Mouse (Mus musculus) liver, embryonic 14.5 days (tissue): Measurements from ENCODE around the gene Mrpl45.

ENCODE experiments used
- CTCF ChIP-seq: IDR thresholded peaks from 2 replicates; pipeline ENCODE4 v1.5.1; 2016; ENCODE audit warnings: antibody characterized with exemption, low read depth, control low read depth
- EP300 ChIP-seq: IDR thresholded peaks from 2 replicates; pipeline ENCODE4 v1.6.1; 2016; ENCODE audit warnings: antibody characterized with exemption, low read depth

DNA sequence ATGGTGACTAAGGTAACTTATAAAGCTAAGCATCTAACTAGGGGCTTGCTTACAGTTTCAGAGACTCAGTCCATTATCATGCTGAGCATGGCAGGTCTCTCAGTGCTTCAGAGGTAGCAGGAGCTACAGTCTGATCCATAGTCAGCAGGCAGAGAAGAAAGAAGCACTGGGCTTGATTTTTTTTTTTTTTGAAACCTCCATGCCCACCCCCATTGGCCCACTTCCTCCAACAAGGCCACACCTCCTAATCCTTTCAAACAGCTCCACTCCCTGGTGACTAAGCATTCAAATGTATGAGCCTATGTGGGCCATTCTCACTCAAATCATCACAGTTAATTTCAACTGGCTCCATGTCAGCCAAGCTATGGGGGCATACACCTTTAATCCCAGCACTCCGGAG is 22.8 kb upstream of the Mrpl45 start:
- TF ChIP-seq CTCF (no peak), EP300 (no peak)
